Mouse (Mus musculus) c-Kit-positive CD71-positive TER-119-positive erythroid progenitor cells, embryonic 14.5 days (primary cell): ENCODE measurements around the gene C1qtnf5.

Source experiments
- DNase-seq: peaks from one replicate; pipeline ENCODE4 v3.0.0-alpha.2; 2013; ENCODE audit warnings: low spot score

C1qtnf5 gene

DNA sequence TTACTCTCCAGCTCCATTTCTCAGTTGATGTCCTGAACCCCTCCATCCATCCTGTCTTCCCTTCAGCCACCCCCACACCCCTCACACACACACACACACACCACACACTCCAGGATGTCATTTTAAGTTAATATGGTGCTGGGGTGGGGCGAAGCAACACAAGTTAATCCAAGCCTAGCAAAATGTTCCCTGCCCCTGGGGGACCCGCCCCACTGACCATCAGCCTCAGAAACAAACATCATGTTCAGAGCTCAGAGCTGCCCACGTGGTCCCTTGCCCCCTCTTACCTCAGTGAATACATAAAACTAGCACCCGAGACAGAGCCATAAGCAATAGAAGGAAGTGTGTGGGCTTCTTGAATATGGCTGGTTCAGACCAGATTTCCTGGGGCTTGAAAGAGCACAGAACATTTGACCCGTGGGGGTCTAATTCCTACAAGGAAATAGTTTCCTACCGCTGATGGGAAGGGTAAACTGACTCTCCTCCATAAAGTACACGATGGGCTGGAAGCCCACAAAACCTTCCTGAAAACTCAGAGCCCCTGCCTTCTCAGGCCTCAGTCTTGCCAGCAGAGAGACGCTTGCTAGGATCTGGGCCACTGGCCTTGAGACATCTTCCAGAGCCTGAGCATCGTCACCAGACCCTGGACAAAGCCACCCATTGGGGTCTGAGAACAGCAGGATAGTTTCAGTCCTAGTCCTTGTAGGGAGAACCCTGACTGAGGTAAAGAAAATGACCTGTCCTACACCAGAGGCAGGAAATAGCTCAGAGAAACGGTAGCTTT lies 26.9 kb upstream of the C1qtnf5 start:
- DNase-seq: no peak

GRCm38 (mm10) chr9:44080953-44081352 lies 26.1 kb upstream of the C1qtnf5 start:
- DNase-seq: no peak

DNA sequence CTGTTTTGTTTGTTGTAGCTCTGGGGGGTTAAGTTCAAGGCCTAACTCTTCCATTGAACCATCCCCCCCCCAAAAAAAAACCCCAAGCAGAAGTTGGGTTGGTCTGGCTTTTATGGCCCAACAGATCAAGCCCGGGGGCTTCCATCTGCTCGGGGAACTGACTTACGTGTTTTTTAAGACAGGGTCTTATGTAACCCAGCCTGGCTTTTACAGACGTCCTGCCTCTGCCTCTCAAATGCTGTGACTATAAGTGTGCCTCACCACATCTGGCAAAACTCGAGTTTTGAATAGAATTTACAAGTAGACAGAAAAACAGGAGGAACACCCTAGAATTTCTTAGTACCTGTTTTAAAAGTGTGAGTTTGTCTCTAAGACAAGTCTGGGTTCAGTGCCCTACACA lies 25.5 kb upstream of the C1qtnf5 start:
- DNase-seq: no peak

- no peak for DNase-seq
Measured at GRCm38 (mm10) chr9:44082266-44082665, 24.8 kb upstream of the C1qtnf5 start.

DNA sequence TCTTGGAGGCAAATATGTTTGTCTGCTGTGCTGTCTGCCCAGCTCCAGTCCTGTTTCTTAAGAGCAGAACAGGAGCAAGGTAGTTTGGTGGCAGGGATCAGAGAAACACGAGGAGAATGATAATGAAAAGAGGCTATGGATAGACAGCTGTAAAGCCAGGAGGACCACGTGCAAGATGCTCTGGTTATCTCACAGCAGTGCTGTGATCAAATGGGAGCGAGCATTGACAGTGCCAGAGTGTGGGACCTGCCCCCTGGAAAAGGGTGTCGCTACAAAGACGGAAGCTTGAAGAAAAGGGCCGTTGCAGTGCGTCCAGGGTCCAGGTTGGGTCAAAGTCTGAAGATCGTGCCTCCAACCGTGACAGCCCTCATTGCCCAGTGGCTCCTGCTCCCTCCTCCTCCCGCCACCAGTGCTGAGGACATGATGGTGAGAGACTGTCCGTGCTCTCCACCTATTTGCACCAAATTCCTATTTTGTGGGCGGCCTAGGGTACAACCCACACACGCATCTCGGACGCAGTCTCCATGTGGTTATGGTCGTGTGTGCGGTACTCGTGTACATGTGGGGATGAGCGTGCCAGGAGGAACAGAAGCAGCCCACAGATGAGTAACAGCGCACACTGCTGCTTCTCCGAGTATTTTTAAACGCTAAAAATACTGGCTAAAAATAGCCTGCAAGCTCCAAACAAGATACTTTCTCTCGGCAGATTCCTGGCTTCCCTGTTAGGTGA lies 23.5 kb upstream of the C1qtnf5 start:
- no peak for DNase-seq

DNA sequence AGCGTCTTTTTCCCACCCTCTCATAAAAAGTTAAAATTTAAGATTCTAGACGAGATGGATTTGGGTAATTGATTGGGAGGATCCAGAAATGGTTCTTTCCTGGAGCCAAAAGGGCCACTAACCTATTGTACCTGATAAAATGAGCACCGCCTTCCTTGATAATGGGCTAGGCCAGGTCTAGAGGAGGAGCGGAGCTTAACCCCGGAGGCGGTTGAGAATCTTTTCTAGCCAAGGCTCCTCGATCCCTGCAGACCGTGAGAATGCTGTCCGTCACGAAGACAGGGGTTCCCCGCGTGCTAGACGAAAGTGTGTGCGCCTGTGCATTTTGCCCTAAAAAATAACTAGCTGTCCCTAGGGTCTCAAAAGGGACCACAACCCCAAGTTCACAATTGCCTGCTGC lies 22.8 kb upstream of the C1qtnf5 start:
- DNase-seq: no peak

DNA sequence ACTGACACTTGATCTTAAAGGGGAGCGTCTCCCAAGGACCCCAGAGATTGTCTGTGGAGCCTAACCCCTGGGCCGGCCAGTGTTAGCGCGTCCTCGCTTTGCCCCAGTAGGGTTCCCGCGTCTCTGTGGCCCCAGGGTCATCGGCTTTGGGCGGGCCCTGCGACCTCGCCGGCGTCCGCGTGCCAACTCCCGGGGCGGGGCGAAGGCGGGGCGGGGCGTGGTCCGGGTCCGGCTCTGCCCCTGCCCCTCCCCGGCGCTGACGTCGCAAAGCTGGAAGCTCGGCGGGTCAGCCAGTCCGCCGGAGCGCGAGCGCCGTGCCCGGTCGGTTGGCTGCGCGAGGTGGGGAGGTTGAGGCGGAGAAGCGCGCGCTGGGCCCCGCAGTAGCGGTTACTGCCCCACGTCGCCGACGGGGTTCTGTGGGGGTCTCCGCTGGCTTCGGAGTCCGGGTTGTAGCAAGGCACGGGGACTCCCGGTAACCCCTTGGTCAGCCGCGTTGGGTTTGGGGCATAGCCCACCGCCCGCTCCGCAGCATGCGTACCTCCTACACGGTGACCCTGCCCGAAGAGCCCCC lies 22.3 kb upstream of the C1qtnf5 start:
- DNase-seq: peak; percentile 72

- DNase-seq: no peak
Measured at GRCm38 (mm10) chr9:44085276-44085675, 21.8 kb upstream of the C1qtnf5 start.

GRCm38 (mm10) chr9:44085741-44086665 lies 21.0 kb upstream of the C1qtnf5 start:
- DNase-seq: no peak

GRCm38 (mm10) chr9:44086960-44087359 lies 20.1 kb upstream of the C1qtnf5 start:
- no peak for DNase-seq

GRCm38 (mm10) chr9:44087761-44088455 lies 19.1 kb upstream of the C1qtnf5 start:
- no peak for DNase-seq

GRCm38 (mm10) chr9:44088877-44089608 lies 18.0 kb upstream of the C1qtnf5 start:
- DNase-seq: no peak

DNA sequence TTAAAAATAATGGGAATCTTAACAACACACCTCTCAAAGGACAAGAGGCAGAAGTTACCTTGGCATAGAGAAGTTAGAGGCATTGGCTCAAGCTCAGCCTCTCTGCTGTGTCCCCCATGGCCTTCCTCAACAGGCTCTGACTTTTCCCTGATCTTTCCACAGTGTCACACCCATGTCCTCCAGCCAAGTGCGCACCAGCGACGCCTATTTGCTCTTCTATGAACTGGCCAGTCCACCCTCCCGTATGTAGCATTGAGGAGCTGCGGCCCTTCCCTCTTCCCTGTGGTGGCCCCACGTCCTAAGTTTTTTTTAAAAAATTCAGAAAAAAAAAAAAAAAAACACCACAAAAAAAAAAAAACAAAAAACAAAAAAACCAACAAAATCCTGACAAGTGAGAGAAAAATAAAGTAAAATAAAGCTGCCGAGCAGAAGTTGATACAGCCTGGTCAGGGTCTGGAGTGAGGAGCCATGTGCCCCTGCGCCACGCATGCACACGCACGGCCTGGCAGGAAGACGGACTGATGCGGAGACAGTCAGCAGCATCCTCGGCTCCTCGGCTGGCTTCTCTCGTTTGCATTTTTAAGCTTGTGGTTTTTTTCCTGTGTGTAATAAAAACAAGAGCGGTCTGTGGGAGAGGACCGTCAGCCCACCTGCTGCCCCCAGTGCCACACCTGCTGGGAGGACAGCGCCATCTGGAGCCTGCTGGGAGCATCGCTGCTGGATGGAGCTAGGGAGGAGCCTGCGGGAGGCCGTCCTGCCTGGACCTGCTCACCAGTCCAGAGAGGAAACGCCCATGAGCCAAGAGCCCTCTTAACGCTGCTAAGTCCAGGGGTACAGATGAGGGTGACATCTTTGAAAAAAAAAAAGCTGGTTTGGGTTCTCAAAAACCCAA lies 13.2 kb upstream of the C1qtnf5 start:
- no peak for DNase-seq

DNA sequence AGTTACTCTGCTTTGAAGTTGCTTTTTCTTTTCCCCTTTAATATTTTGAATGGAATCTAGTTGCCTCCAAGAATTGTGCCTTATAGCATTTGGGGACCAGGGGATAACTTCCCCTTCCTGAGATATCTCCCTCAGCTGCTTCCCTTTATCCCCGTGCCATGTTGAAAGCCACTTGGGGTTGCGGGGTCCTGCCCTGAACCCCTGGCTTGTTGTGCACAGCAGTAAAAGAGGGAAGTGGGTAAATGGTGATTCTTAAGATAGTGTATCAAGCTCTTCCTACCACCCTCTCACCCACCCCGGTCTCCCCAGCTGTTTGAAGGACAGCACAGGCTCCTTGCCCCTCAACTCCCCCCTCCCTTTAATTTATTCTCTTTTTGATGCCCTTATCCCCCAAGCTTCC lies 12.3 kb upstream of the C1qtnf5 start:
- no peak for DNase-seq

GRCm38 (mm10) chr9:44095781-44096180 lies 11.3 kb upstream of the C1qtnf5 start:
- no peak for DNase-seq

DNA sequence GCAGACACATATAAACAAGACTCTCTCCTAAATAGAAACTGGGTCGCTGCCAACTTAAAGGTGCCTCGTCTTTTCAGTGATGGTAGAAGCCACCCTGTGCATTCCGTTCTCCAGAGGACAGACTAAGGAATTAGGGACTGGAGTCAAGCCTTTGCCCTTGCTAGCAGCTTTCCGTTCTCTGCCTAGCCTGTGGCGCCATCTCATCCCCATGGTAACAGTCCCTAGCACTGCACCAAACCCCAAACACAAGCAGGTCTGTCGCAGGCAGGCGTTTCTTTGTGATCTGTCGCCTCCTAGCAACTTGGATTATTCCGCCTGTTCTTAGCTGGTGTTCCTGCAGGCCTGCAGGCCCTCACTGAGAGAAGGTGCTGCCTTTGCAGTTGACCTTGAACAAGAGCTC lies 10.5 kb upstream of the C1qtnf5 start:
- DNase-seq: no peak

GRCm38 (mm10) chr9:44101490-44101889 lies 5.6 kb upstream of the C1qtnf5 start, which contains the start of gene Mfrp:
Mfrp (plus strand) TSS chr9:44101729.
- DNase-seq: no peak

GRCm38 (mm10) chr9:44104881-44105280 lies 2.2 kb upstream of the C1qtnf5 start:
- DNase-seq: no peak

- DNase-seq: no peak
Measured at GRCm38 (mm10) chr9:44105781-44106180, 1.3 kb upstream of the C1qtnf5 start.

DNA sequence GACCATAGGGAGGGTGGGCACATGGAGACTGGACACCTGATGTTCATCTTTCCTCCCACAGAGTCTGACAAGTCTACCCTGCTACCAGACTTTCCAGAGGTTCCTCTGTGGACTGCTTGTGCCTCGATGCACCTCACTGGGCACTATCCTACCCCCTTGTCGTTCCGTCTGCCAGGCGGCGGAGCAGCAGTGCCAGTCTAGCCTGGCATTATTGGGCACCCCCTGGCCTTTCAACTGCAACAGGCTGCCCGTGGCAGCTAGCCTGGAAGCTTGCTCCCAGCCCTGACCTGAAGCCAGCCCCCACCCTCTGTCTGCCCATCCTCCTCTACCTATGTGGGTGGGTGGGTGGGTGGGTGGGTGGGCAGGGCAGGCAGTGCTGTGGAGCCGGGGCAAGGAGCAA lies 863 bp upstream of the C1qtnf5 start:
- DNase-seq: no peak
